Mouse (Mus musculus) G1E (cell line): ENCODE data around the gene Car1. TPM values are rescaled to one million over a fixed set of nuclear protein-coding genes. Genes with fewer than 3 reads are reported as not detected.
"Not testable (repeated sequence)": the region's sequence is repeated elsewhere in the genome, so short reads cannot be mapped to it uniquely, and the experiment has no call there.

Experiments used
- ATAC-seq: 2 replicates; pipeline ENCODE4 v1.8.0; 2016; ENCODE audit warnings: mild to moderate bottlenecking; ENCODE audit not compliant: insufficient number of reproducible peaks, poor library complexity, low FRiP score, severe bottlenecking; ENCODE audit errors: extremely low read depth
- DNase-seq: peaks from one replicate; pipeline ENCODE4 v3.0.0; 2012; ENCODE audit warnings: low spot score
- H3K27me3 ChIP-seq: 2 replicates; pipeline ENCODE4 v1.6.1; 2012; ENCODE audit warnings: mild to moderate bottlenecking, low read length, inconsistent platforms; ENCODE audit not compliant: insufficient read depth
- H3K36me3 ChIP-seq: replicated peaks from 2 replicates; pipeline ENCODE3; 2012; ENCODE audit warnings: mild to moderate bottlenecking, inconsistent platforms
- H3K4me1 ChIP-seq: 2 replicates; pipeline ENCODE4 v1.6.1; 2012; ENCODE audit warnings: low read depth, low read length, inconsistent platforms, mixed read lengths; ENCODE audit not compliant: insufficient read depth
- H3K4me3 ChIP-seq: 2 replicates; pipeline ENCODE4 v1.5.1; 2012; ENCODE audit warnings: low read depth, mild to moderate bottlenecking, inconsistent platforms, low read length, moderate library complexity, mixed read lengths
- H3K9me3 ChIP-seq: replicated peaks from 2 replicates; pipeline ENCODE4 v1.6.1; 2012; ENCODE audit warnings: inconsistent platforms
- CTCF ChIP-seq: IDR thresholded peaks from 2 replicates; pipeline ENCODE4 v1.5.1; 2012; ENCODE audit warnings: low read depth, low read length, inconsistent platforms, mixed read lengths
- GATA1 ChIP-seq: IDR thresholded peaks from 2 replicates; pipeline ENCODE4 v1.6.1; 2012; ENCODE audit warnings: borderline replicate concordance, low read length, inconsistent platforms, mixed read lengths
- GATA2 ChIP-seq: IDR thresholded peaks from 2 replicates; pipeline ENCODE4 v1.6.1; 2012; ENCODE audit warnings: low read depth, low read length, inconsistent platforms, borderline replicate concordance
- POLR2AphosphoS5 ChIP-seq: IDR thresholded peaks from 2 replicates; pipeline ENCODE4 v1.6.1; 2012; ENCODE audit warnings: low read depth, low read length, inconsistent platforms; ENCODE audit not compliant: insufficient replicate concordance
- TAL1 ChIP-seq: conservative IDR thresholded peaks from 2 replicates; pipeline ENCODE4 v1.6.1; 2012; ENCODE audit warnings: low read depth, low read length, inconsistent platforms, mixed read lengths
- polyA plus RNA-seq: library from polyadenylated mRNA; stranded (reverse); fragments of >175 nt; gene quantifications from 2 replicates; pipeline ENCODE4 v1.2.3, GENCODE M21; 2012
- total RNA-seq, 2 experiments: library from RNA; stranded (forward) in 1 of 2; stranded (reverse) in 1 of 2; fragments of 200-1000 nt in 1 of 2; fragments of >200 nt in 1 of 2; fragmentation: Nextera tagmentation in 1 of 2; gene quantifications; 2 replicates each; pipeline ENCODE4 v1.2.3; 2014 to 2017

The Car1 gene
- total and polyA plus RNA-seq, 3 experiments, result 89.4 to 1,046 (median 369) TPM

- DNase-seq, result no peak
- Histone ChIP-seq H3K4me3 (no peak overlapping the region), H3K9me3 (no peaks in the 10 kb centered on the region), H3K27me3 (no peaks in the 10 kb centered on the region), H3K4me1 (no peaks in the 10 kb centered on the region), H3K36me3 (no peaks in the 10 kb centered on the region)
- no peak for TF ChIP-seq GATA2
- no peak for TF ChIP-seq POLR2AphosphoS5
- no peak for TF ChIP-seq CTCF
- TF ChIP-seq GATA1, result no peak
- TF ChIP-seq TAL1, result no peak
- no peak for ATAC-seq
These were observed 30.8 kb upstream of the Car1 start for GRCm38 (mm10) chr3:14838936-14839335.

DNA sequence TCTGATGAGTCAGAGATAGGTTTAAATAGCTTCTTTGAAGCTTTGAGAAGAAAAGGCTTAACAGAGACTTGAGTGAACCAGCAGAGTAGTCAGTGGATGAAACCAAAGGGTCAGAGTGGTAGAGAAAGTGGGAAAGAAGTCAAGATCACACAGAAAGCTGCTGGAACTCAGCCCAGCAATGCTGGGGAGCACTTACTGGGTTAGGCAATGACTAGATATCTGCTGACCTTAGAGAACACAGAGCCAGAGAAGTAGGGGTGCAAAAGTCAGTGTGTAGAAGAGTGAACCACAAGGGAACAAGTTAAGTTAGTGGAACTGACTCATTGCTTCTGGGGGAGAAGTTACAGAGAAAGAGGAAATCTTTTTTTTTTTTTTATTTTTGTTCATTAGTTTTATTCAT is 24.6 kb upstream of the Car1 start:
- TF ChIP-seq TAL1, result no peak
- TF ChIP-seq GATA2, result no peak
- Histone ChIP-seq H3K4me1 (no peaks in the 10 kb centered on the region), H3K27me3 (no peaks in the 10 kb centered on the region), H3K4me3 (no peak overlapping the region), H3K9me3 (no peaks in the 10 kb centered on the region), H3K36me3 (no peaks in the 10 kb centered on the region)
- DNase-seq, result no peak
- no peak for ATAC-seq

GRCm38 (mm10) chr3:14831219-14831835 is 23.2 kb upstream of the Car1 start:
- H3K27me3 ChIP-seq, result no peaks in the 10 kb centered on the region
- ATAC-seq (no peak), DNase-seq (no peak)
- no peaks in the 10 kb centered on the region for H3K9me3 ChIP-seq
- no peaks in the 10 kb centered on the region; the same call in 1 of the 2 replicates for H3K4me1 ChIP-seq
- no peak overlapping the region for H3K4me3 ChIP-seq
- H3K36me3 ChIP-seq, result no peaks in the 10 kb centered on the region
- TF ChIP-seq POLR2AphosphoS5 (no peak), TAL1 (no peak), CTCF (no peak), GATA1 (no peak), GATA2 (no peak)

DNA sequence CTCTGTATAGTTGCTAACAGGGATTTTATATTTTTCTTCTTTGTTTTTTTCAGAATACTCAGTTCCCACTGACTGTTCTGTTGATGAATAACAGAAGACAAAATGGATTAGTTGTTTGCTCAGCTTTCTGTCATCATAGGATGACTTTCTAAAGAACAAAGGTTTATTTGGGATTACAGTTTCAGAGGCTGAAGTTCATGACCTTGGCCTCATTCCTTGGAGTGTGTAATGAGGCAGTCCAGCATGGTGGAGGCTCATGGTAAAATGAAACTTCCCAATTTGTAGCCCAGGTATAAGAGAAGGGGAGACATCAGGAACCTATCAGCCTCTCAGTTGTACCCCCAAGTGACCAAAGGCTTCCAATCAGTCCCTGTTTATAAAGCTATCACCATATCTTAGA is 20.7 kb upstream of the Car1 start:
- no peak for DNase-seq
- Histone ChIP-seq H3K27me3 (no peaks in the 10 kb centered on the region), H3K4me1 (peaks cover 3% of the 10 kb centered on the region; the same call in 1 of the 2 replicates), H3K36me3 (no peaks in the 10 kb centered on the region), H3K4me3 (no peak overlapping the region), H3K9me3 (no peaks in the 10 kb centered on the region)
- no peak for ATAC-seq
- TF ChIP-seq GATA1, result no peak
- TF ChIP-seq GATA2, result no peak
- no peak for TF ChIP-seq TAL1
- TF ChIP-seq POLR2AphosphoS5, result no peak
- no peak for TF ChIP-seq CTCF

- Histone ChIP-seq H3K4me1 (peaks cover 3% of the 10 kb centered on the region; the same call in 1 of the 2 replicates), H3K36me3 (no peaks in the 10 kb centered on the region), H3K9me3 (no peaks in the 10 kb centered on the region), H3K4me3 (no peak overlapping the region), H3K27me3 (no peaks in the 10 kb centered on the region)
- ATAC-seq (no peak), DNase-seq (no peak)
- TF ChIP-seq TAL1 (no peak), POLR2AphosphoS5 (no peak), GATA2 (no peak), CTCF (no peak), GATA1 (no peak)
These were observed 11.8 kb upstream of the Car1 start for GRCm38 (mm10) chr3:14819844-14820504.

GRCm38 (mm10) chr3:14815396-14815795 is 7.2 kb upstream of the Car1 start:
- not testable (repeated sequence) for H3K27me3 ChIP-seq, H3K4me1 ChIP-seq, DNase-seq, H3K9me3 ChIP-seq, H3K36me3 ChIP-seq, ATAC-seq, H3K4me3 ChIP-seq

GRCm38 (mm10) chr3:14806702-14807101 is 1.5 kb downstream of the Car1 start:
- TF ChIP-seq TAL1, result no peak
- TF ChIP-seq GATA1, result no peak
- no peak for TF ChIP-seq GATA2
- TF ChIP-seq CTCF, result no peak
- no peak for TF ChIP-seq POLR2AphosphoS5
- no peak for DNase-seq
- Histone ChIP-seq H3K9me3 (no peaks in the 10 kb centered on the region), H3K27me3 (no peaks in the 10 kb centered on the region), H3K36me3 (peaks cover 4% of the 10 kb centered on the region), H3K4me1 (peaks cover 42% of the 10 kb centered on the region), H3K4me3 (peak overlapping the region; percentile 65)
- no peak for ATAC-seq
